Mouse (Mus musculus) liver (tissue): ENCODE measurements around the gene Ppp6r2.

Experiments used
- DNase-seq: peaks from one replicate; pipeline ENCODE4 v3.0.0-alpha.2; 2020; ENCODE audit warnings: mixed read lengths

Ppp6r2 gene

DNA sequence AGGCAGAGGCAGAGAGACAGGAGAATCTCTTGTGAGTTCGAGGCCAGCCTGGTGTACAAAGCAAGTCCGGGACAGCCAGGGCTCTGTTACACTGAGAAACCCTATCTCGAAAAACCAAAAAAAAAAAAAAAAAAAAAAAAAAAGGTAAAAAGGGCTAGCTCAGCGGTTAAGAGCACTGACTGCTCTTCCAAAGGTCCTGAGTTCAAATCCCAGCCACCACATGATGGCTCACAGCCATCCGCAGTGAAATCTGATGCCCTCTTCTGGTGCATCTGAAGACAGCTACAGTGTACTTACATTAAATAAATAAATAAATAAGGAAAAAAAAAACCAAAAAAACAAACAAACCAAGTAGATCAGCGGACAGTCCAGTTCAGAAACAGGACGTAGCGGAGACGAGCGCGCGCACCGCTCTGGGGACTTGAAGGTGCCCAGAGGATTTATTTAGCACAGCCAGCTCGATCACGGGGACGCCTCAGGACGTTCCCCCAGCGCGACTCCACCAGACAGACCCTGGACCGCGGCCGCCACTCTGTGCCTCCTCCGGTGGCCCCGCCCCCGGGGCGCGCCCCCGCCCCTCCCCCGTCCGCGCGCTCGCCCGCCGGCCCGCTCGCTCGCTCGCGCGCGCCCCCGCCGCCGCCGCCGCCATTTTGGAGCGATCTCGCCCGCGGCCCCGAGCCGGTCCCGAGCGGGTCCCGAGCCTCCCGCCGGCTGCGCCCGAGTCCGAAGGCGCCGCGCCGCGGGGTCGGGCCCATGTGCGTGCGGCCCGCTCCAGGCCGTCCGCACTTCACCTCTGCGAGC is at the start of gene Ppp6r2:
Ppp6r2 (plus strand) TSS at position 639 of the 801 bp plus-strand sequence.
- peak; percentile 92 for DNase-seq

- DNase-seq, result no peak
Observed at GRCm38 (mm10) chr15:89165478-89165877, 45.9 kb upstream of the Ppp6r2 start.

GRCm38 (mm10) chr15:89168922-89169321 is 42.4 kb upstream of the Ppp6r2 start:
- no peak for DNase-seq

DNA sequence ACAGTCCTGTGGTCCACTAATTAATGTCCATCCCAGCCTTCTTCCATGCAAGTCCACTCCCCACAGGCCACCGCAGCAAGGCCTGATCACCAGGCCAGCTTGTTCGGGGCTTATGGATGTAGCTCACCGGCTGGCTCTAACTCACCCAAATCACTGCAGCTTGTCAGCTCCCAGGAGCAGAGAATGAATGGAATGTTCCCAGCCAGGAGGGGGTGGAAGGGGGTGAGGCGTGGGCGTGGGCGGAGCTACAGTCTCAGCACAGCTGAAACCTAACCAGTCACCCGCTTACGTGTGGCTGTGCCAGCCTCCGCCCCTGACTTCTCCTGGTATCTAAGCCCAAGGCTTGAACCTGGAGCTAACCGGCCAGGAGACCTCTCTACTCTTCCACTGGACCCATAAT is 41.9 kb upstream of the Ppp6r2 start:
- DNase-seq, result peak; percentile 67

GRCm38 (mm10) chr15:89170102-89170501 is 41.3 kb upstream of the Ppp6r2 start:
- DNase-seq, result peak; percentile 43

GRCm38 (mm10) chr15:89171526-89172051 is 39.8 kb upstream of the Ppp6r2 start:
- no peak for DNase-seq

DNA sequence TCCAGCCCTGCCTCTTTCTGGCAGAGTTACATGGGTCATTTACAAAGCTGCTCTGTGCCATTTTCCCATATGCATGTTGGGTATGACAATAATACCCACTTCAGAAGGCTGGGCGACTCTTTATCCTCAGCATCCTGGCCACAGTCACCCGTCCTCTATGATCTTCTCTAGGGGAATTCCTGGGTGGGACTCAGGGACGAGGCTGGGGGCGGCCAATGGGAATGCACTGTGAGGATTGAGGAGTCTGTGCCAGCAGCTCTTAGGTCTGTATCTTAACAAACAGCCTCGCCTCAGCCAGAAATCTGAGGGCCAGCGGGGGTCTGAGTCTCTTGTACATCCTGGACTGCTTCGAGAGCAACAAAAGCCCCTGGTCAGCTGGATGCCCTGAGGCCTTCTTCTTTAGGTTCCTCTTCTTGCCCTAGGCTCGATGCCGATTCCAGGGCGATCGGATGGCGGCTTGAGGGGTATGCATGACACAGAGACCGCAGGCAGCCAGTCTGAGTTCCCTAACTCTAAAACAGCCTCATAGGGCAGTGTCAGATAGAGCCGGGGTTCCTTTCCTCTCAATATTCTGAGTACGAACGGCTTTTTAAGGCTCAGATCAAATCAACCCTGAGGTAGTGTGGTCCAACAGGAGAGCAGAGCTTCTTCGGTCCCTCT is 38.9 kb upstream of the Ppp6r2 start:
- DNase-seq, result no peak

DNA sequence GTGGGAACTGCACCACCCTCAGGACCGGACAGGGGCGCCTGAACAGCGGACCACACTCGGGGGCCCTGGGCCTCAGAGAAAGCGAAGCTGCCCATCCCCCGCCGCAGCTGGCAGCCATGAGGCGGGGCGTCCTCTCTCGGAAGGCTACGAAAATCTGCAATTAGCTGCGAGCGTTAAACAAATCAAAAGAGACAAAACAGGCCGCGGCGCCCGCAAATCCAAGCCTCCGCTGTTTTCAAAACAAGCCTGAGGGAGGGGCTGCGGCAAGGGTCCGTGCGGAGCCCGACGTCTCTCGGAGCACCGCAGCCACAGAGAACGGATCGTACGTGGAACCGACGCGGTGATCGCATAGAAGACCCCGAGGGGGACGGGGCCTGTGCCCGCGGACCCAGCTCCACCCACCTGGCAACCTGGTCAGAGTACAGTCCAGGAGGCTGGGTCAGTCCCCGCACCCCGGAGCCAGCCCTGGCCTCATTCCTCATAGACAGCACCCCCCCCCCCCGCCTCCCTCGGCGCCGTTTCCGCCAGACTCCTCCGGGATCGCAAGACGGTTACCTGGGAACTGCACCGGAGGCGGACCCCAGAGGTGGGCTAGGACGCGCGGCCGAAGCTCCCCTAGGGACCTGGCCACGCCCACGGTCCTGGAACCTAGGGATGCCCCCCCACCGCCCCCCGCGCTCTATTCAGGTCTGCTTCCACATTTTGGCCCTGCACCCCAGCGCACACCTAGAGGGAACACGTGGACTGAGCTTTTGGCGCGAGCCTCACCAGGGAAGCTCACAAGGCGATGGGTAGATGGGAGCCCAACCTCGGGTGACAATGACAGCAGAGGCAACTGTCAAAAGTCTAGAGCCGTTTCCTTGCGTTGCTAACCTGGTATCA is 38.1 kb upstream of the Ppp6r2 start:
- peak; percentile 49 for DNase-seq

DNA sequence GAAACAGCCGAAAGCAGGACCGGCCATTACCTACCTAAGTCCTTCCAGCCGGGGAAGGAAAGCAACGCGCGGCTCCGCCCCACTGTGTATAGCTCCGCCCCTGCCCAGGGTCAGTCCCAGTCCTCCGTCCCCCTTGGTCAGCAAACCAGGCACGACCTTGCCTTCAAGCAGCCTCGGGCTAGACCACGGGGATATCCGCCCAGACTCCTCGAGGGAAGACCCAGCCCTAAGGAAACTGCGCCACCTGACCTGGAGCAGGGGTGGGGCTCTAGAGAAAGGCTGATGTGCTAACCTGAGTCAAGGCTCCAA is 37.5 kb upstream of the Ppp6r2 start:
- DNase-seq, result peak; percentile 72

GRCm38 (mm10) chr15:89174889-89175339 is 36.4 kb upstream of the Ppp6r2 start:
- DNase-seq, result no peak

DNA sequence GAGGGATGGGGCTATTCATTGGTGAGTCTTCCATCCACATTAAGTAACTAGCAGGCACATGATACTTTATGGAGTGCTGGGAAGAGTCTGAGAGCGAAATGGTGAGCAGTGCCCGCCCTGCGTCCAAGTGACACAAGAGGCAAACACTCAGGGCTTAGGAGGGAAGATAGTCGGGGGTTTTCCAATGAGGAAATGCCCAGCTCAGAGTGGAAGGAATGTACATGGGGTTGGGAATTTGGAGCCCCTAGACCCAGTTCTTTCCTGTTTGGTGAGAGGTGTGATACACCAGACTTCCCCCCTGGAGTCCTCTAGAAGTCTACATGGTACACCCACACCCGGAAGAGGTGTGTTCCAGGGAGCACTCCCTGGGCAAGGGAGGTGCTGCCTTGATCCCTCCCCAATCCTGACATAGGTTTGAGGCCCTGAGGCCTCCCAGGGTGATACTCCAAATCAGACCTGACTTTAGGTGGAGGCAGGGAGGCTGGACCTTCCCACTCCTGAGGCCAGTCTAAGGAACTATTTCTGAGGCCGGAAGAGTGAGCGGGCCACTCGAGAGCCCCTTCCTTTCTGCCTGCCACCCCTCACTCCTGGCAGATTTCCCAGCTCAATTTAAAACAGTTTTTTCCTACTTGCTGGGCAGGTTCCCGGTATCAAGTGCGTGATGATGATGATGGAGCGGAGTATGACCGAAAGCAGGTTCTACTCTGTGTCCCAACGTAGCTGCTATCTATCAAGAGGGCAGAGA is 35.8 kb upstream of the Ppp6r2 start:
- no peak for DNase-seq

DNA sequence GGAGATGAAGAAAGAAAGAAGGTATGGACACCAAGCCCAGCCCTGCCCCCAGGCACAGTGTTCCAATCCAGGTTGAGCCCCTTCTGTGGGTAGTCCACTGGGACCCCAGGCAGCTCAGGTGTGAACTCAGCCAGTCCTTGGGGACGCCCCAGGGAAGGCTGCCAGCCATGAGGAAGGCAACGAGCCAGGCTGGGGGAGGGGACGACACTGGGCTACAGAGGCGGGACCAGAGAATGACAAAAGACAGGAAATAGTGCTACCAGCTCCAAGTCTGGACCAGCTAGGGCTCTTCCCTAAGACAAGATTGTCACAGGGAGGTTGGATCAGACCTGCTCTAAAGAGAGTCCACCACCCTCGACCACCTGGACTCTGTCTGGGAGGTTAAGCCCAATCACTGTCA is 34.2 kb upstream of the Ppp6r2 start:
- DNase-seq, result peak; percentile 66

- DNase-seq, result peak; percentile 40
Observed at GRCm38 (mm10) chr15:89177576-89178259, 33.6 kb upstream of the Ppp6r2 start.

DNA sequence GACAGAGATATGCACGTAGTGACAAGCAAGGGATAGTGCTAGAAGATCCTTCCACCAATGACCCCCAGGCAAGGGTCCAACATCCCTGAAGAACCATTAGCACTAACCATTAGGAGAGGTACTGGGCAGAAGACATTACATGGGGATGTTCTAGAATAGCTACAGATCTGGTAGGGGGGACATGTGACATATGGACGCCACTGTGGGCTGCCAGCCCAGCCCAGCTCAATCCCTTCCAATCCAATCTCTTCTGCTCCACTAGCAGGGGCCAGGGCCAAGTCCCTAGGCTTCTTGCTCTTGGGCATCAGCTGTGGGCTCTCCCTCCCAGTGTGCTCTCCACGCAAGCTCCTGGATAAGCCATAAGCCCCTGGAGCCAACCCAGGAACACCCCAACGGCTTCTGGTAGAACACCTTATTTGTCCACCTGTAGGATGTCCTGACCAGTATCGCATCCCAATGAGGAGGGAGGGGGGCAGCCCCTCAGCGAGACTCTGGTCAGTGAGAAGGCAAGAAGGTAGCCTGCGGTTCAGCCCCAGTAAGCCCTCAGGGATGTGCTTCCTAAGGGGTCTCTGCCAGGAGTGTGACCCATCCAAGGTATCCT is 33.0 kb upstream of the Ppp6r2 start:
- DNase-seq, result no peak

DNA sequence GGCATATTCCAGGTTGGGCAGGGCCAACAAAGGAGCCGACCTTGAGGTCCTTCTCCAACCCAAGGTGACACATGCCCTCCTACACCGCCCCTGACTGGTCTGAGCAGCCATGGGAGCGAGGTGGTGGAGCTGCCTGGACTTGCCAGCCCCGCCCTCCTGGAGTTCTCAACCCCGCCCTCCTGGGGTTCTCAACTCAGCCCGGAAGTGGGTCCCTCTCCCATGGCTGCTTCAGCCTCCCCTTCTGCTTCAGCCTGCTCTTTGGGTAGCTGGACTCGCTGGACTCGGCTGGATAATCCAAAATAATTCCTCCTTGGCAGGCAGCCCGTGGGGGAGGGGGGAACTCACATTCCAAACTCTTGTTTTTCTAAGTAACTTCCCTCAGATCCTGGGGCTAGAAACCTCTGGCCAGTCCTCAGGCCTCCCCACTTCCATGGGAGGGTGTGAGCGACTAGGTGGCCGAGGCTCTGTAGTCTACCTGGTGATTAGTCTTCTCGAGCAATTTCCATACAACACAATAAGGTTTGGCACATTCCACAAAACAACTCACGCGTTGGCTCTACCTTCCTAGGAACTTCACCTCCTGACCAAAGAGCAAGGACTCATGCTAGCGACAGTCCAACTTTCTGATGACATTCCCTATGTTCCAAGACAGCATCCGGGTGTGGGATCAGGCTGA is 32.3 kb upstream of the Ppp6r2 start:
- peak; percentile 74 for DNase-seq

- DNase-seq, result no peak
Observed at GRCm38 (mm10) chr15:89179630-89179964, 31.8 kb upstream of the Ppp6r2 start.

DNA sequence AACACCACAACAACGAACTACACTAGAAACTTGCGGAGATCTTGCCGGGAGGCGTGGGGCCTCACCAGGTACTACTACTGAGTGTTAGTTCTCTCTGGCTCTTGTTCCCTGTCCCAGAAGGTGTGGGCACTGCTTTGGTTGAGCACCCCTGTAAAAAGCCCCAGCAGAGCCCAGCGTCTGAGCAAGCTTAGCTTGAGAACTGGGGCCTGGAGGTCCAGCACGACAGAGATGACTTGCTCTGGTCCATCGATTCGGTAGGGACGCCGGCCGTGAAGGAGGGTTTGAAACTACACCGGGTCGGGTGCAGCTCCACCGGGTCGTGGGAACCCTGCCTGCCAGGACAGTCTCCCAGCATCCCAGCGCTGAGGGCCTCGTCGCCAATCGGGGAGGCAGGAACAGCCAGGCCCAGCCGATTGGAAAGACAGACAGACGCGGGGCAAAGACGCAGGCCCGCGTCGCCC is 31.2 kb upstream of the Ppp6r2 start:
- no peak for DNase-seq

- DNase-seq, result peak; percentile 76
Observed at GRCm38 (mm10) chr15:89180571-89181229, 30.7 kb upstream of the Ppp6r2 start, which contains the start of gene Plxnb2. Gene Plxnb2, minus strand, starts transcription at chr15:89180788.

GRCm38 (mm10) chr15:89181561-89182270 is 29.6 kb upstream of the Ppp6r2 start:
- no peak for DNase-seq
